Mouse (Mus musculus): ENCODE results near the gene Lrfn2.

The Lrfn2 gene

DNA sequence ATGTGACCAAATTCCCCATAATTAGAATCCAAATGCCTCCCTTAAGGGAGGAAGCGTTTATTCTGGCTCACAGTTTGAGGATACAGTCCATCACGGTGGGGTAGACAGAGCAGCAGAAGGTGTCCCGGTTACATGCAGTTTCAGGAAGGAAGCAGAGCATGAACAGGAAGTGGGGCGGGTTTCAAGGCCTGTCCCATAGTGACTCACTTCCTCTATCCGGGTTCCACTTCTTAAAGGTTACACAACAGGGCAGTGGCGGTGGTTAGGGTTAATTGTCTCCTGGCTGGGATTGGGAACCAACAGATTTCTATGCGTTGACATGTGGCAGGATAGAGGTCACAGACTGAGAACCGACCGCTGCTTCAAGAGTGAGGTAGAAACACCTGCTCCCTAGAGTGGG lies 31.6 kb downstream of the Lrfn2 start:
- no peak for DNase-seq (ENCODE audit: low spot score)

GRCm38 (mm10) chr17:48968304-48968703 lies 36.1 kb downstream of the Lrfn2 start:
- DNase-seq (ENCODE audit: low spot score), result no peak

- DNase-seq (ENCODE audit: low spot score), result no peak
Observed at GRCm38 (mm10) chr17:48971296-48971695, 39.1 kb downstream of the Lrfn2 start.

DNA sequence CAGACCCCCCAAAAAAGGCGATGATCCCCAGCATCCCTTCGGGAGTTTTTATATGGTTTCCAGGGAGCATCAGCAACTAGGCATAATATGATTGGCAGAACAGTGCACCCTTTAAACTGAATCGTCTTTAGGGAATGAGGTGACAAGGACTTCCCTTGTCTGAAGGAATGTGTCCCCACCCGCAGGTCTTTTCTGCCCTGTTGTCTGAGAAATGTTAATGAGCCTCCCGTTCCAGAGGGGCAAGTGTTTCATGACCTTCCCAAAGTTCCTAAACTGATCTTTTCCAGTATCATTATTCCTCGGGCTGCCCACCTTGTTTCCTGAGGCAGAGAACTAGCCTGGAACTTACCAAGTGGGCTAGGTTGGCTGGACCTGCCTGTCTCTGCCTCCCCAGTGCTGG lies 40.7 kb downstream of the Lrfn2 start:
- no peak for DNase-seq (ENCODE audit: low spot score)

DNA sequence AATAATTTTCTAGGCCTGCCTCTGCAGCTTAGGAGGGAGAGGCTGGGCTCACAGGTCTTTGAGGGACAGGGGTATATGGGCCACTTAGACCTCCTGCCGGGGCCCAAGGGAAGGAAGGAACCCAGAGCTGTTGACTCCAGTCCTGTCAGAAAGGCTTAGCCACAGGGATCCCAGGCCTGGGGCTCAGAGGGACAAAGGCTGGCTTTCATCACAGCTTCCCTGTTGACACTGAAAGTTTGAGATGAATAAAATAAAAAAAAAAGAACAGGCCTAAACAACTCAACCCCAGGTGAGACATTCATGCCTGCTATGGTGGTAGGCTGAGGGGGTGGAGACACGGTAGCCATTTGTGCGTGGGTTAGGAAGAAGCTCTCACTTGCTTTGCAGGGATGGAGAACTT lies 41.2 kb downstream of the Lrfn2 start:
- no peak for DNase-seq (ENCODE audit: low spot score)

- no peak for DNase-seq (ENCODE audit: low spot score)
Observed at GRCm38 (mm10) chr17:48975055-48975454, 42.9 kb downstream of the Lrfn2 start.

DNA sequence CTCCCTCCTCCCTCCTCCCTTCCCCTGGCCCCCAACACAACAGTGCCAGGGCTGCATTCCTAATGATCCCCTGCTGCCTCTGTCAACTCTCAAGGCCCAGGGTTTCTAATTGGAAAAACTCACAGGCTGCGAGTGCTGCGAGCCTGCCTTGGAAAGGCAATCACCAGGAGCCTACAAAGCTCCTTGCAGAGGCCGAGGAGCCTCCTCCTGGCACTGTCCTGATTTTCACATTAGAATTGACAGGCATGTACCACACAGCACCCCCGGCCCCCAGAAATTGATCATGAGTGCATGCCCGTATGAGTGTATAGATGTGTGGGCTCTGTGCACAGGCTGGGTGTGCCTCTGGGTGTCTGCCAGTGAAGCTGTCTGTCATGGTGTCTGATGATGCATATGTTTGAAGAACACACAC lies 44.4 kb downstream of the Lrfn2 start:
- DNase-seq (ENCODE audit: low spot score), result no peak

DNA sequence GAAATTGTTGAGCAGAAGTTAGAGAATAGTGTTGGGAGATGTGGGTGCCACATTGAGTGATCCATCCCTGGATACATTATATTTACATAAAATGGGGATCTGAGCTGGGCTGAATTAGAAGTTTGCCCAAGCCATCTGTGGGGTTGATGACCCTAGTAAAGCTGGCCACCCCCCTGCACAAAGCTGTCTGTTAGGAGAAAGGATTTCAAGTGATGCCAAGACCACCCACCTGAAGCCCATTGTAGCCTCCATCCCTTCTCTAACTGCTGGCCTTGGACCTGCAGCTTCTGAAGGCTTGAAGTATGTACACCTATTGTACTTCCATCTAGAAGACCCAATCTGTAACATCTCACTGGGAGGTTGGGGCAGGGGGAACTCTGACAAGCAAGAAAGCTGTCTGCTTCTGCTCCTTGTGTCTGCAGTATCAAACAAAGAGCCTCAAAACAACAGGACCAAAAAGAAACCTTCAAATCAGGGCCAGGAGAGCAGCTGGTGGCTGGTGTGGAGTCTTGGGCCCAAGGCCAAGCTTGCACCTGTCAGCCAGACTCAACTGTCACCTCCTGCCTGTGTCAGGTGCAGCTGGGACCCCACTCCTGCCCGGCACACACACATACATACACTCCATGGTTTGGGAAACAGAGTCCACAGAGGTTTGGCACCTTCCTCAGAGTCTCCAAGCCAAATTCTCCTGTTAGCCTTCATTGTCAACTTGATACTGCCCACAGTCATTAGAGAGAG lies 63.2 kb downstream of the Lrfn2 start:
- no peak for DNase-seq (ENCODE audit: low spot score)

DNA sequence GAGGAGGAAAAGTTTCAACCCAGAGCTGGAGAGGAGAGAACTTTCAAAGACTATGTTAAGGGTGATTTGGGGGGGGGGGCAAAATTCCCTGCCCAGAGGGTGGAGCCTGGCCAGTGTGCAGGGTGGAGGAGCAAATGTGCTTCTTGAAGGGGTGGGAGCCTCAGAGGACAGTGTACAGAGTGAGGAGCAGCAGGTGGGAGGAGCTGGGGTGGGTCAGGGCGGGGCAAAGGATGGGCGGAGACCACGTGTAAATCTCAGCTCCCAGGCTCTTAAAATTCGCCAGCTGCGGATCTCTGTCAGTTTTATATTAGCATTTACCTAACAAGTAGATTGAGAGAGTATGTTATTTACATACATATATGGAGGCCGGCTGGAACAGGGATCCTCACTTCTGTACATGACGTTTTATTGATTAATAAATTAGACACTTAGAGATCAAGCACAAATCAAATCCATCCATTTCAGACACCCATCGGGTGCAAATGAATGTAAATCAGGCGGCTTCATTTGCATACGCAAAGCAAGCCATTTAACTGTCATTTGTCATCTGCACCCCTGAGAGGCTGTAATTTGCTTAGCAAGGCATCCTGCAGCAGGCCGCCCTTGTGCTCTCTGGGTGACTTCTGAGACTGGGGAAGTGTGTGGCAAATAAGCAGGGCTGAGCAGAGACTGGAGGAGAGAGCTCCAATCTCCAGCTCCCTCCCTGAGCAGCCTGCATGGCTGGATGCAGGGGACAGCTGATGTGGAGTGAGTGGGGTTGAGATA lies 67.5 kb downstream of the Lrfn2 start:
- DNase-seq (ENCODE audit: low spot score), result no peak

- DNase-seq (ENCODE audit: low spot score), result no peak
Observed at GRCm38 (mm10) chr17:49009384-49010073, 77.3 kb downstream of the Lrfn2 start.

DNA sequence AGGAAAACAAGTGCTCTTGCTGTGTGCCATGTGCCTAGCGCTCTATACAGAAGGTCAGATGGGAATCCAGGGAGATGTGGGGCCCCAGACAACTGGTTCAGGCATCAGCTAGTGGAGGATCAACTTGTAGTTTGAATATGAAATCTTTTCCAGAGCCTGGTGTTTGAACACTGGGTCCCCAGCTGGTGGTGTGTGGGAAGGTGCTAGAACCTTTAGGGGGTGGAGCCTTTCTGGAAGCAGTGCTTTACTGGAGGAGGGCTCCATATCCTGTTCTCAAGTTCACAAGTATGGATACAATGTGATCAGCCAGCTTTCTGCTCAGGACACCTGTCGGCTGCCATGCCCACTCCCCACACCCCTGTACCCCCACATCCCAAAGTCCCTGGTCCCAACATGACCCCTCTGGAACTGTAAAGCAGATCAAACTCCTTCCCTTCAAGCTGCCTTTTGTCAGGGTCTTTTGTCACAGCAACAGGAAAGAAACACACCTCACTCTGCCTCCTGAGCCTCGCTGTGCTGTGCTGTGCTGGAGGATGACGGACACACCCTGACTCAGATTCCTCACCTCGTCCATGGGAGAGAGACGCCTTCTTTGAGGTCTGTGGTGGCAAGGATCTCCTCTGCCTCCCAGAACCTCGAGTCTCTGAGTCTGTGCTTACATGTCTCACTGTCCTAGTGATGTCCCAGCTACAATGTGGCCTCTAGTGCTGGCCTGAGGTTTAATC lies 81.9 kb downstream of the Lrfn2 start:
- DNase-seq (ENCODE audit: low spot score), result no peak

DNA sequence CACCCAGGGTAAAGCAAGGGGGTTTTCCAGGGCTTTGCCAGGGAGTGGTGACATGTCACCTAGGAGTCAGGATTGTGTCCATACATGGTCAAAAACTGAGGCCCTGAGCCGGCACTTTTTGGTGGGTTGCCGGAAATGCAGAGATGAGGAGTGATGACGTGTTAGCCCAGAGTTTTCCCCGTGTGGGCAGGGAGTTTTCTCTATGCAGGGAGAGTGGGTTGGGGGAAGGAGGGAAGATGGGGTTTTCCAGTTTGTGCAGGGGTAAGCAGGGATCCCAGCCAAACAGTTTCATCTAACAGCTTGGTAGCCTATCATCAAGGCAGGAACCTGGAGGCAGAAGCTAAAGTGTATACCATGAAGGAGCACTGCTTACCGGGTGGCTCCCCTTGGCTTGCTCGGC lies 83.2 kb downstream of the Lrfn2 start:
- no peak for DNase-seq (ENCODE audit: low spot score)

- DNase-seq (ENCODE audit: low spot score), result no peak
Observed at GRCm38 (mm10) chr17:49016229-49016628, 84.0 kb downstream of the Lrfn2 start.

GRCm38 (mm10) chr17:49017438-49018415 lies 85.5 kb downstream of the Lrfn2 start:
- no peak for DNase-seq (ENCODE audit: low spot score)

GRCm38 (mm10) chr17:49018774-49019488 lies 86.8 kb downstream of the Lrfn2 start:
- no peak for DNase-seq (ENCODE audit: low spot score)

DNA sequence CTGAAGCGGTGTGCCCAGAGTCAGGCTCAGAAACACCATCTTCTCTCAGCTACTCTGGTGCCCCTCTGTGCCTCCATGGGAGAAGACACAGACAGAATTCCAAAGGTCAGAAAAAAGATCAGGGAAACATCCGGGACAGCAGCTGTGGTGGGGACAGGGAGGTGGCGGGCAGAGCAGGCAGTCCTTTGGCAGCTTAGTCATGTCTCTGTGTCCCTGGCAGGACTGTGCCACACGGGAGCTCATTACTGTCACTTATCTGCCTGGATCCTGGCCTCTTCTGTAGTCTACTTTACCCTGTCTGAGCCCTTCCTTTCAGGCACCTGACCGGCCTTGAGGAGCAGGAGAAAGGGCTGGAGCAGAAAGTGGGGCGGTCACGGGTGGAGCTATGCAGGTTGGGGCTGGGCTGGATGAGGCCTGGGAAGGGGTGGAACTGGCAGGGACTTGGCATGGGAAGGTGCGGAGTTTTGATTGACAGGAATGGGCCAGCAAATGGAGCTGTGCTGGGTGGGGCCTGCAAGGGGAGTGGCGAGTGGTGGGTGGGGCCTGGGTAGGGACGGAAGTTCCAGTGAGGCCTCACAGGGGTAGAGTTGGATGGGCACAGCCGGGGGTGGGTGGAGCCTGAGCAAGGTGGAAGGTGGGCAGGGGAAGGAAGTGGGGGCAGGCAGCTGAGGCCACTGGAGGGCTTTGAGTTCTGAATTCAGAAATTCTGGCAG lies 97.5 kb downstream of the Lrfn2 start:
- DNase-seq (ENCODE audit: low spot score), result peak; percentile 62

GRCm38 (mm10) chr17:49030269-49030615 lies 98.1 kb downstream of the Lrfn2 start:
- DNase-seq (ENCODE audit: low spot score), result no peak

DNA sequence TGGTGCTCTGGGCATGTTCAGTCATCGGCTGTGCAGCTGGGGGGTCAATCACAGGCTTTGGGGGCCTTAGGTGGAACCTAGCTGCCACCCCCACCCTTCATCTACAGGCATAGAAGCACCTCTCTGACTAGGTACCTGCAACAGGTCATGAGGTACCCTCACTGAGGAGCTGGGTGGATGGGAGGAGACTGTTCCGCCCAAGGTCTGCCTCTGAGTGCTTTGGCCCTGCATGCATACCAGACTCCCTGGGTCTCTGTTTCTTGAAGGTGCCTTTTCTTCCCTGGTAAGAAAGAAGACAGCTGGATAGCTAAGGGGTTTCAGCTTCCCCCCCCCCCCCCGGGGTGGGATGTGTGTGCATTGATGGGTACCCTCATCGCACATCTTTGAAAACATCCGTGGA lies 98.7 kb downstream of the Lrfn2 start:
- DNase-seq (ENCODE audit: low spot score), result no peak

DNA sequence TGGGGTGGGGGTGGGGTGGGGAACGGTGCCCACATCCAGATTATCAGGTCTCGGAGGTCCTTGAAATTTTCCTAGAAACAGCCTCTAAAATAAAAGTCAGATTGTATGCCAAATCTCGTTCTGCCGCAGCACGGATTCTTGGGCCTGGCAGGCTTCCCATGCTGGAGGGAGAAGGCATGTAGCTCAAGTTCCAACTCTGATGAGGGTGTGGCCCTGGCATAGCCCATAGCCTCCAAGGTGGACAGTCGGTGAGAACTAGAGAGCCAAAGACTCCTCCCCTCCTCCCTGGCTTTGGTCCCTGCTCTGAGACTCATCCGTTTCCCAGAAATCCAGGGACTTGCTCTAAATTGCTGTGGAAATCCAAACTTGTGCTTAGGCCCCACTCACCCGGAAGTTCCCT lies 99.6 kb downstream of the Lrfn2 start:
- peak; percentile 69 for DNase-seq (ENCODE audit: low spot score)

GRCm38 (mm10) chr17:49033276-49033675 lies 101.1 kb downstream of the Lrfn2 start:
- DNase-seq (ENCODE audit: low spot score), result peak; percentile 70

Data from ovary, postnatal 36 days (tissue).